Mouse (Mus musculus) urinary bladder, postnatal 14 days (tissue): ENCODE data around the gene 1700001F09Rik.
"Not testable (repeated sequence)": the region's sequence is repeated elsewhere in the genome, so short reads cannot be mapped to it uniquely, and the experiment has no call there.

Source experiments
- DNase-seq: peaks from one replicate; pipeline ENCODE4 v3.0.0; 2021; ENCODE audit warnings: low spot score

Gene 1700001F09Rik

DNA sequence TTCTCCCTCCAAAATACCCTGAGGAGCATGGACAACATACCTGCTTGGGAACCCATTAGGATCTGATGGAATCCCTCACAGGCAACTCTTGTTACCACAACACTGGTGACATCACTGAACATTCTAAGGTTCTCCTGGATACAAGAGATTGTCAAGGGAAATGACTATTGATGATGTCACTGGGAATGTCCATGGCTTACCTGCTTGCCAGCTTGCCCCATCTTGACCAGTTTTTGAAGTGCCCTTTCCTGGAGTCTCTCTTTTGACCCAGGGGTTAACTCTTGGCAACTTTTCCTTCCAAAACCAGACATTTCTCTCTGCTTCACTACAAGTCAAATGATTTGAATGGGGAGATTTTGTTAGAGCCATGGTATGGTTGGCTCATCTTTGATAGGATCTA, at the start of gene 1700001F09Rik:
TSS of gene 1700001F09Rik (minus strand) at position 101 of the 400 bp plus-strand sequence.
- DNase-seq, result not testable (repeated sequence)

DNA sequence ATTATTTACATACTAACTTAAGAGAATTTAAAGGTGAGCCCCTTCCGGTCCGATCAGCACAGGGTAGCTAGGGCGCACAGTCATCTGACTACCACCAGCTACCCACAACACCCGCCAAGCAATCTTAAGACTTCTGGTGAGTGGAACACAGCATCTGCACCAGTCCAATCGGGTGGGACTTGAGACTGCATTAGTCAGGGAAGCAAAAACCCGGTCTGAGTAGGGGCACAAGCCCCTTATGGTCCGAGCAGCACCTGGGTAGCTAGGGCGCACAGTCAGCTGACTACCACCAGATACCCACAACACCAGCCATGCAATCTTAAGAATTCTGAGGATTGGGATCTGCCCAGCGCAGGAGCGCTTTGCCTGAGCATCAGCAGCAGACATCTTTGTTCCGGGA, 14.1 kb upstream of the 1700001F09Rik start:
- DNase-seq, result not testable (repeated sequence)

DNA sequence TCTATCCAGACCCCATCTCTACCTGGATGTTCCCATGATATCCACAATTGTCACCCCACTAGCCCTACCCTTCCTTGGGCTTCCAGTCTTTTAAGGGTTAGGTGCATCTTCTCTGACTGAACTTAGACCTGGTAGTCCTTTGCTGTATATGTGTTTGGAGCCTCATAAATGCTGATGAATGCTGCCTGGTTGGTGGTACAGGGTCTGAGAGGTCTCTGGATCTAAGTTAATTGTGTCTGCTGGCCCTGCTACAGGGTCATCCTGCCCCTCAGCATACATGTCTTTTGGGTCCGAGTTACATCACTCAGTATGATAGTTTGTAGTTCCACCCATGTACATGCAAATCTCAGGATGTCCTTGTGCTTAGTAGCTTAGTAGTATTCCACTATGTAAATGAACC, 11.6 kb upstream of the 1700001F09Rik start:
- DNase-seq, result peak; percentile 3

DNA sequence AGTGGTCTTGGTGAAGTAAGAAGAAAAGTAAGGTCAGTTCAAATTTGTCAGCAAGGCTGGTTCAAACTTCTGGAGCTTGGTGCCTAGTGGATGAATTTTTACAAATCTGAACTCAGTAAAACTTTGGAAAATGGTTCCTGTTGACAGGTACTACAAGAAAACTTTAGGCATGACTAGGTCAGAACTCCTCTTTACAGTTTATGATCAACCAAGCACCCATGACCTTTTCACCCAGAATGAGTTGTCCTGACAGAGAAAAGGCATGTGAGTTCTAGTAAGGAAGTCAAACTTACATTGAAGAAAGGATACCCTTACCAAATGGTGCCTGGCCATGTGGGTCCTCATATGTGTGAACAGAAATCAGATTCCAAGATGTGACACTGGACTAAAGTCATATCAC, 9.9 kb upstream of the 1700001F09Rik start:
- DNase-seq, result not testable (repeated sequence)

DNA sequence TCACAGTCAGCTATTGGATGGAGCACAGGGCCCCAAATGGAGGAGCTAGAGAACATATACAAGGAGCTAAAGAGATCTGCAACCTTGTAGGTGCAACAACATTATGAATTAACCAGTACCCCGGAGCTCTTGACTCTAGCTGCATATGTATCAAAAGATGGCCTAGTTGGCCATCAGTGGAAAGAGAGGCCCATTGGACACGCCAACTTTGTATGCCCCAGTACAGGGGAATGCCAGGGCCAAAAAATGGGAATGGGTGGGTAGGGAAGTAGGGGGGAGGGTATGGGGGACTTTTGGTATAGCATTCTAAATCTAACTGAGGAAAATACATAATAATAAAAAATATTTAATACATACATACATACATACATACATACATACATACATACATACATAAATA, 5.3 kb upstream of the 1700001F09Rik start:
- not testable (repeated sequence) for DNase-seq

DNA sequence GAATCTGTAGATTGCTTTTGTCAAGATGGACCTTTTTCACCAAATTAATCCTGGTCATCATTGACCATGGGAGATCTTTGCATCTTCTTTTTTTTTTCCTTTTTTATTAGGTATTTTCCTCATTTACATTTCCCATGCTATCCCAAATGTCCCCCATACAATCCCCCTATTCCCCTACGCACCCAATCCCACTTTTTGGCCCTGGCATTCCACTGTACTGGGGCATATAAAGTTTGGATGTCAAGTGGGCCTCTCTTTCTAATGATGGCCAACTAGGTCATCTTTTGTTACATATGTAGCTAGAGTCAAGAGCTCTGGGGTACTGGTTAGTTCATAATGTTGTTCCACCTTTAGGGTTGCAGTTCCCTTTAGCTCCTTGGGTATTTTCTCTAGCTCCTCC, 10.0 kb downstream of the 1700001F09Rik start:
- DNase-seq, result not testable (repeated sequence)

DNA sequence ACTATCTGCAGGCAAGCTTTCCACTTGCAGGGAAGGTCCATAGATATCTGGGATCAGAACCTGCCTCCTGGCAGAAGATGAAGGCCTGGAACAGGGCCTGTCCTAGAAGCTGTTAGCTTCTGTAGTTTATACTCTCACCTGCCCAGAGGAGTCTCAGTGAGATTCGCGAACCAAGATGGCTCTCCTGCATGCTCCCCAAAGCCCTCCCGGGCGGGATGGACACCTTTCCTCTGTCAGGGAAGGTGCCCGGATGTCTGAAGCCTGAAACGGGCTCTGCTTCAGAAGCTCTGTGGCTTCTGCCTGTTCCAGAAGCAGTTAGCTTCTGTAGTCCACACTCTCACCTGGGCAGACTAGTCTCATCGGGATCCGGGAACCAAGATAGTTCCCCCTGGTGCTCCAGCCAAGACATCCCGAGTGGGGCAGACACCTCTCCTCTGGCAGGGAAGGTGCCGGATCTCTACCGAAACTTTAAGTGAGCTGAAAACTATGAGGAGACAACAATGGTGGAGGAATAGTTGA, 16.2 kb downstream of the 1700001F09Rik start:
- not testable (repeated sequence) for DNase-seq

DNA sequence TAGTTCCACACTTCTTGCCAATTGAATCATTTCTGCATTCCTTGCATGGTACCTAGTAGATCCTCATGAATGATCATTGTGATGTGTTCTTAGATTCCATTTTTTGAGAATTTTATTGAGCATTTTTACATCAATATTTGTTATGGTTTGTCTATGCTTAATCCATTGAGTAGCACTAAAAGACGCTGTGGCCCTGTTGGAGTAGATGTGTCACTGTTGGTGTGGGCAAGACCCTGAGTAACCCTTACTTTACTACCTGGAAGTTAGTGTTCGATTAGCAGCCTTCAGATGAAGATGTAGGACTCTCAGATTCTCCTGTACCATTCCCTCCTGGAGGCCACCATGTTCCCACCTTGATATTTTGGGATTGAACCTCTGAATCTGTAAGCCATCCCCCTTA, 19.0 kb downstream of the 1700001F09Rik start:
- DNase-seq, result not testable (repeated sequence)

DNA sequence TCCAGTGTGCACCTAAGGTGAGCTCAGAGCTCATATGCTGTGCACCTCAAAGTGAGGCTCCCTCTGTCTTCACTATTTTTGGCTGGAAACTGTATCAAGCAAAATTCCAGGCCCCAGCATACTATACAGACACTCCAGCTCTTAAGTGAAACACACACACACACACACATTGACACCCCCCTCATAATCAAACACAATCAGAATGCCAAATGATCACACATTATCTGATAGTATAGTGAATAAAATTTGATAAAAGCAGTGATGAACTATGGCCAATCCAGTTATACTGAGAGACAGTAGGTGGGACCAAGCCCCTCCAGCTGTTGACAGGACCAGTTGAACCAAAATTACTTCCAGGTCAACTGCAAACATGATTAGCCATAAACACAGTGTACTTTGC, 28.1 kb downstream of the 1700001F09Rik start:
- DNase-seq, result not testable (repeated sequence)

DNA sequence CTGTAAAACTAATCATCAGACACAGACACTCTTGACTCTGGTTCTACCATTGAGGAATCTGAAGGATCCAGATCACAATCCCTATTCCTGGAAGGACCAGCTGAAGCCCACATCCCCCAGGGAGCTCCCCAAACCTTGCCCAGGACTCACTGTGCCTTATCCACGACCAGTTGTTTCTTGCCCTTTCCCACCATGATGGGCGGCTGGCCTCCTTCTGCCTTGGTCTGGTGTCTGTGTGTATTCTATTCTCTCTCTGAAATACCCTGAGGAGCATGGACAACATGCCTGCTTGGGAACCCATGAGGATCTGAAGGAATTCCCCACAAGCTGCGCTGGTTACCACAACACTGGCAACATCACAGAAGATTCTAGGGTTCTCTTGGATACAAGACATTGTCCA, 54.1 kb downstream of the 1700001F09Rik start, which contains the start of gene Gm8127:
TSS of gene Gm8127 (minus strand) at position 330 of the 400 bp plus-strand sequence.
- not testable (repeated sequence) for DNase-seq
